Mouse (Mus musculus) left cerebral cortex, postnatal 4 days (tissue): ENCODE measurements around the gene Cox4i1. TPM values are rescaled to one million over a fixed set of nuclear protein-coding genes. Genes with fewer than 3 reads are reported as not detected.

Source experiments
- DNase-seq: peaks from one replicate; pipeline ENCODE4 v3.0.0-alpha.2; 2022
- intact Hi-C: fragments of 180-260 bp; cut with DNase I; formaldehyde crosslinking; loops from one replicate; pipeline ENCODE4 v1.15.1; 2025
- total RNA-seq, 2 experiments: library from RNA; stranded (reverse); gene quantifications; 2 replicates each; pipeline ENCODE4 v1.2.3; 2021

Cox4i1 gene
- total RNA-seq, 2 experiments from 2014 or later = 723 to 731 TPM

DNA sequence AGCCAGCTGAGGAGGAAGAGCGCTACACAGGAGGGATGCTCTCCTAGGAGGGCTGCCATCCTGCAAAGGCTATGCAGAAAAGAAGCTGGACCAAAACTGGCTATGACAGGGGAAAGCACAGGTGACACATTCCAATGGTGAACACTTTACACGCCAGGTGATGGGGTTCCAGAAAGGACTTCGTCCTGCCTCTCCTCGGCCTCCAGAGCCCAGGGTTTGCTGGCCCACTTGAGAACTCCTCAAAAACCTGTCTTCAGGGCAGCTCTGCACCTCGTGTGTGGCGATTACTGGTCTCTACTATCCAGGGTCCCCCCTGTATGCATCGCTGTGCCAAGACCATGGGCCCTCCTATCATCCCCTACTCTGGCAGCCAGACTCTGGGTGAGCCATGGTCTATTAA is 20.5 kb downstream of the Cox4i1 start:
- intact Hi-C loops = no loop called here
- no peak for DNase-seq

DNA sequence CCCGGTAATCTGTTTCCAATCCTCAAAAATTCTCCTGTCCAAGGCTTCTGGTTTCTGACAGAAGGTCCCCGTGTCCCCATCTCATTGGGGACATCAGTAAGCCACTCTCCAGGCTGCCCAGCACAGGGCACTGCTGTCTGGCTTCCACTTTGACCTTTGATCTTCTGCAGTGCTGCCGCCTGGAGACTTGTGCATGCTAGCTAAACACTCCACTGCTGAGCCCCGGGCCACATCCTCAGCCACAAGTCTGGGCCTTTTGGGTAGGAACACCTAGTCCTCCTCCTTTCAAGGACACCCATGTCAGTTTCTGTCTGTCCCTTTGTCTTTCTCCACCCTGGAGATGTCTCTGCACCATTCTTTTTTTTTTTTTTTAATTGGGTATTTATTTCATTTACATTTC is 24.9 kb downstream of the Cox4i1 start:
- DNase-seq = no peak
- intact Hi-C loops = no loop called here

DNA sequence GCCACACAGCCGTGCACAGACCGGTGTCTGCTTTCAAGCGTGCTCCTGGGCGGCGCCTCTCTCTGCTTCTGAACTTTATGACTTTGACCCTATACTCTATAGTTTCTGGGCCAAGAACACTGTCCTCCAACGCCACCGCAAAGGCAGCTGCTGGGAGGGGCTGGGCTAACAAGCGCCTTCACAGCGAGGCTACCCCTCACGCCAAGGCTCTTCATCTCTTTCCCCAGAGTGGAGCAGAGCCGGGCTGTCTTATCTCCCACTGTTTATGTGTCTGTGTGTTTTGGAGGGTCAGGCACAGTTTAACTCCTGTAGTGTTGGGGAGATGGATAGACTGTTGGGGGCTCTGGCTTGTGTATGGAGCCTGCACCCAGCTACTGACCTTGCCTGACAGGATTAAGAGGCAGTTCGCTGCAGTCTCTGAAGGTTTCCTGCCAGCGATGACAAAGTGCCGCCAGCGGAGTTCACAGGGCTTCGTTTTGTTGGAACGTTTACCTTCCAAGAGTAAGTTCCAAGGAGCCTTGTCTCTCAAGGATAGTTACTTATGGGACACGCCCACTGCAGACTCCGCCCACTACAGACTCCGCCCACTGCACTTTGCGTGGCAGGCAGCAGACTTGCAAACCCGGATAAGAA is 26.0 kb downstream of the Cox4i1 start:
- no peak for DNase-seq
- intact Hi-C loops = no loop called here

DNA sequence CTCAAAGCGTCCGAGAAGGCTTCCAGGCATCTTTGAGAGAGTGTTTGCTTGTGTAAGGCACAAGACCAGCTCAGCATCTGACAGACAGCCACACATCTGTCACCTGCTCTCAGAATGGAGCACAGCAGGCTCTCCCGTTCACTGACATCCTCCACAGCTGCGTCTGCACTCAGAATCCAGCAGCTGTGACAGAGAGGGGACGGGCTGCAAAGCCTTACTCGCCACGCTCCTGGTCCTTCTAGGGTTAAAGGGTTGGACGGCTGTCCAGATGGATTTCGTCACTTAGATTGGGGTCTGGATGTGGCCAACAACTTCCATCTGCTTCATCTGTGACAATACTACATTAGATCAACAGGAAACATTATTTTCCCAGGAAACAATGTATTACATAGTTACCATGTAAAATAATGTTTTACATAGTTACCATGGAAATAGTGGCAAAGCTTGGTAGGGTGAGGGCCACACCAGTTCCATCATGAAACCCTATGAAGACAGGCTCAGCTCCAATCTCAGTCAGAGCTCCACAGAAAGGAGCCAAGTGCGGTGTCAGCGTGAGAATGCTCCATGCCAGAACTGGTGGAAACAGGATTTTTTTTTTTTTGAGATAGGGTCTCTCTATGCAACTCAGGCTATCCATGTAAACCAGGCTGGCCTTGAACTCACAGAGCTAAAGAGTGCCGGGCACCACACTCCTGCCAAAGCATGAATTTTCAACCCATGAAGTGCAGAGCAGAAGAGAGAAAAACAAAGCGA is 28.6 kb downstream of the Cox4i1 start:
- intact Hi-C loops = no loop called here
- peak; percentile 55 for DNase-seq

DNA sequence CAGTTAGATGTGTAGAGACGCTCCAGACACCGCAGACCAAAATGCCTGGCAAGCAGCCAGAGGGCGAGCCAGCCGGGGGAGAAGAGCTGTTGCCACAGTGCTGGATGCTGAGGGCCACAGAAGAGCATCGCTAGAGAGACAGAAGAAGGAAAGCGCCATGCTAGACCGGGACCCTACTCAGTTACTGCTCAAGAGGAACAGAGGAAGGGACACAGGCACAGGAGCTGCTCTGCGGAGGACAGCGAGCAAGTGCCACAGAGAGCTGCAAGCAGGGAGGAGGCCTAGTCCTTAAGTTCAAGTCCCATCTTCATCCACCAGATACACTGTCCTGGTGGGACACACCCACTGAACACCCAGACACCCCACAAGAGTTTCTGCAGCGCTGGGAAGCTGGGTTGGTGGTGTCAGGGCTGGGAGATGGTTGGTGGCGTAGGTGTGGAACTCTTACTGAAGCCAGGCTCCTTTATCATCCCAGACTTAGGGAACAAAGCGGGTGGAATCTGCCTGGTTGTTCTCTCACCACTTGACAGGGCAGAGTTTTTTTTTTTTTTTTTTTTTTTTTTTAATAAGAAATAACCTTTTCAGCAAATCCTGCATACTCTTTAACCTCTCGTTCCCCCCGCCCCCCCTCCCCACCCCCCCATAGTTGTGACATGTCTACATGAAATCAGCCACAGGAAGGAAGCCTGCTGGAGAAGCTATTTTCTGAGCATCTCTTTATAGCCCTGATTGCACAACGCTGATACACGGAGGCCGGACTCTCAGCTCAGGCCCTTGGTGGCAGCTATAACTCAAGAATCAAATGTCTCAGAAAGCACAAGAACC is 29.3 kb downstream of the Cox4i1 start:
- peak; percentile 88 for DNase-seq
- intact Hi-C loops = no loop called here

DNA sequence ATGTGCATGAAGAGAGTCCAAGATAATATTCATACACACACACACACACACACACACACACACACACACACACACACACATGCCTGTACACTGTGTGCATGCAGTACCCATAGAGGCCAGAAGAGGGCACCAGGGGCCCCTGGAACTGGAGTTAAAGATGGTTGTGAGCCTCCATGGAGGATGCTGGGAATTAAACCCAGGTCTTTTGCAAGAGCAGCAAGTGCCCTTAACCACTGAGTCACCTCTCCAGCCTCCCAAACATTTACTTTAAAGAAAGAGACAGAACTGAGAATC is 29.9 kb downstream of the Cox4i1 start:
- DNase-seq = no peak
- intact Hi-C loops = no loop called here

DNA sequence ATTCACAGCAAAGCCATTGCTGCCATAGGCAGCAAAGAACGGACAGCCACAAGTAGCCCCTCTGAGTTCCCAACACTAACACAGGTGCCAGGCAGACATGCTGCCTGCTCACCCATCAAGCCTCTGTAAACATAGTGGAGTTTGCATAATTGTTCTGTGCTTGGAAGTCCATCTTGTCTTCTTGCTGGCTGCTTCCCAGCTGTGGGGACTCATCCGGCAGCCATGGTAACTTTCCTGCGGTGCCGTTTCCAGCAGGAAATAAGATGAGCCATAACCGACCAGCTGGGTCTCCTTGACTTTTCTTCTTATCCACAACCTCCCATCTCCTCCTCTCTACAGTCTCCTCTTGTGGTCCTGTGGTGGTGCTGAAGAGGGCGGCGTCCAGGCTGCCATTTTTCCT is 30.4 kb downstream of the Cox4i1 start:
- no peak for DNase-seq
- intact Hi-C loops = no loop called here

DNA sequence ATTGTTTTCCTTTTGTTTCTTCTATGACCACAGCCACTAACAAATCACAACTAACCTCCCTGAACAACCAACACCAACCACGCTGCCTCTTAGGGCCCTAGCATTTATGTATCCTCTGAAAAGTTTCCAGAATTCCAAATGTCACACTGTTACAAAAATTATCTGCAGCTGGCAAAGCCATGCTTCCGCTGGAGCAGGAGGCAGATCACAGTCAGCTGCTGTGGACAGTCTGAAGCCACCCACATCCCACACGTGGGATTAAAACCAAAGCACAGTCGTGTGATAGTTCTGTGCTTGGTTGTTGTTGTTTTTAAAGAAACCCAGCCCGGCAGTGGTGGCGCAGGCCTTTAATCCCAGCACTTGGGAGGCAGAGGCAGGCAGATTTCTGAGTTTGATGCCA is 31.1 kb downstream of the Cox4i1 start:
- DNase-seq = no peak
- intact Hi-C loops = no loop called here

DNA sequence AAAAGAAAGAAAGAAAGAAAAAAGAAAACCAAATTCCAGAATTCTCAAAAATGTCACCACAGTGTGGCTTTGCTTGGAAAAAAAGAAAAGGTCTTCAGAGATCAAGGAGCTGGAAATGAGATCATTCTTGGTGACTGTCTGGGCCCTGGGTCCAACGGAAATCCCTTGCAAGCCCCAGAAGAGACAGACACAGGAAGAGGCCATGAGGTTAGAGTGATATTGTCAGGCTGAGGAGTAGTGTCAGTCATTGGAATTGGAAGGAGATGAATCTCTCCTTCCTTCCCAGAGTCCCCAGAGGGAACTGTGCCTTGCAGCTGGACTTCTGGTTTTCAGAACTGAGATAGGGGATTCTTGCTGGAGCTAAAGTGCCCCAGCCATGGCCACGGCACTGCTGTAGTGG is 31.5 kb downstream of the Cox4i1 start:
- no peak for DNase-seq

DNA sequence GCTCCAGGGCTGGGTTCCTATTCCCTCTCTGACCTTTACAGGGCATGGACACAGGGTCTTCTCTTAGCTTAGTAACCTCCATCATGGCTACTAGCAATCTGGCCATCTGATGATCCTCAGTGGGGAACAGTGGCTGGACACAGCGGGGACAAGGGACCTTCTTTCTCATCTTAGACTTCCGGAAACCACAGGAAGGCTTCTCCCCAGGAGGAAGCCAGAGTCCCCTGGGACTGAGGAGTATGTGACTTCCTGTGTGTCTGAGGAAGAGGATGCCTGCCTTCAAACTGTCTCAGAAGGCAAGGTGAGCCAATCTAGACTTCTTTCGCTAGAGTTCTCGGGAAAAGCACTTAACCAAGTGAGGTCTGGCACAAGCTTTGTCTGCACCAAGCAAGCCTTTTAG is 32.0 kb downstream of the Cox4i1 start:
- DNase-seq = no peak
- intact Hi-C loops = no loop called here

More for the DNA sequence above, 31.5 kb downstream of the Cox4i1 start:
- intact Hi-C loops = no loop called here

DNA sequence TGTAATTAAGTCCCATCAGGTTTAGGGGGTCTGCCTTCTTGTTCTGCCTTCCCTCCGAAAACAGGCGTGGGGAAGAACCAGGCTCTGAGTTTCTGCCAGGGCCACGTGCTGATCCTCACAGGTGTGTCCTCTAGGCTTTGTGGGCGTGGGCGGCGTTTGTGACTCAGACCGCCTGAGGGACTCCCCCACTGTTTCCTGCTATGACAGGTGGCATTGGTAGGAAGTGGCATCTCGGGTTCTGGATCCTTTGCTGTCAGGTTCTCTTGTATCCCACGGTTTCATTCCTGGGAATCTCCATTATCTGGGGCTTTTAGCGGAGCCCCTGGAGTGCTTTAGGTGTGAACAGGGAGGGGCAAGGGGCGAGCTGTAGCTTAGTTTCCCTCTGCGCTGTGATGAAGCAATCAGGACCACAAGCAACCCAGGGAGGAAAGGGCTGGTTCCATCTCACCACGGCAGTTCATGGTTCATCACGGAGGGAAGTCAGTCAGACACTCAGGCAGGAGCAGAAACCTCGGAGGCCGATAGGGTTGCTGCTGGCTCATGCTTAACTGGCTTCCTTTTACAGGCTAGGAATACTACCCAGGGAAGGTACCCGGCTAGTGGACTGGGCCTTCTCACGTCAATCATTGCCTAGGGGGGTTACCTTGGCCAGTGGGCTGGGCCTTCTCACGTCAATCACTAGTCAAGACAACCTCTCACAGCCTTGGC is 33.9 kb downstream of the Cox4i1 start:
- intact Hi-C loops = no loop called here
- no peak for DNase-seq

DNA sequence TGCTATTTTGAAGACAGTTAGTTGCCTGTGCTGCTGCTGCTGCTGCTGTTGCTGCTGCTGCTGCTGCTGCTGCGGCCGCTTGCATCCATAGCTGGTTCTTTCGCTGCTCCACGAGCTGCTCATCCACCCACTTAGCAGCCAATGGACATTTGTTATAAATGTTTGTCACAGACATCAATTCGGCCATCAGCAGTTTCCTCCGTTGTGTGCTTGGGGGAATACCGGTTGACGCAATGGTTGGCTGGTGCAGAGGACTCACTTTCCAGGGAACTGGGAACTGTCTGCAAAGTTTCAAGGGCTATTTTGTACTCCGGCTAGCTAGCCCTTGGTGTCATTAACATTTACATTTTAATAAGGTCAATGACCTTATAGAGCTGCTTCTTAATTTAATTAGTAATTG is 36.2 kb downstream of the Cox4i1 start:
- intact Hi-C loops = no loop called here
- no peak for DNase-seq

DNA sequence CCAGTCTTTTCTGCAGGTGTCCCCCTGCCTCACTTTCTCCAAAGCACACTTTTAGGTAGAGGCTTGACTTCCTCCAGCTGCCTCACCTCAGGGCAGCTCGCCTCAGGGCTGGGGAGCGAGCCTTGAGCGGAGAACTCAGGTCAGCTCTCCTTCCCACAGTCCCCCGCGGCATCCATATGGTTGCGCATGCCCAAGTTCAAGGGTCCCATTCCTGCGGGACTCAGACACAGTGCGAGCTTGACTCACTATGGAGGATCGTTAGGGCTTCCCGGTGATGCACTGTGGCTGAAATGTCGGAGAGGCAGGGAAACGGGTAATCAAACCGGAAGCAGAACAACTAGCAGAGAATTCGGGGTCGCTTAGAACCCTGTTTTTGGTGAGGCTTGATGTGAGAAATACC is 37.1 kb downstream of the Cox4i1 start:
- intact Hi-C loops = no loop called here
- no peak for DNase-seq

DNA sequence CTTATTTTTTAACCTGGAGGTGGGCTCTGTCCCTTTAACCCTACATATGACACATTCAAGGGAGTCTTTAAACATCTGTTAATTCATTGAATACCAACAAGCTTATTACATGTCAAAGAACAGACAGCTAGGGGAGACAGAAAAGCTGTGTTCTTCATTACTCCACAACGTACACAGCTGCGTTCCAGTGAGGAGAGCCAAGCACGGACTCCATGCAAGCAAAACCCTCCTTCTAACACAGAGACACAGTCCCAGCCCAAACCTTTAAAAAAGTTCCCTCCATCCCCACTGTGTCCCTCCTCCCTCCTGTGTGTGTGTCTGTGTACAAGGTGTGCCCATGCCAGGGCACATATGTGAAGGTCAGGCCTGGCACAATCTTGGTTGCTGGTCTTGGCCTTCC is 38.2 kb downstream of the Cox4i1 start:
- intact Hi-C loops = no loop called here
- no peak for DNase-seq

DNA sequence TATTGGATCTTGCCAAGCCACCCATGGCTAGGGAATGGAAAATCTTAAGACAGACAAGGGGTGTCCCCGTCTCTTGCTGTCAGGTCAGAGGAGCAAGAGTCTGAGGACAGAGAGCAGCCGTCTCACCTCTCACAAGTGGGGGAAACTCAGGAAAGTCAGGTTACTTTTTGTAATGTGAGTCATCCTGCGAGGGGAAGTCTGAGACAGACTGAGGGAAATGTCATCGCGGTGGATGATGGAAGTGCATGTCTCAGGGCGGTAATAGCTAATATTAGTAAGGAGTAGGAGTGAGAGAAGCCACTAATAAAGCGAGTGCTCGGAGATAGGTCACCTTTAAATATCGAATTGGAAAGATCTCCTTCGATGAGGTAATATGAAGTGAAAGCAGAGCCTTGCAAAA is 41.2 kb downstream of the Cox4i1 start:
- intact Hi-C loops = no loop called here
- DNase-seq = no peak

DNA sequence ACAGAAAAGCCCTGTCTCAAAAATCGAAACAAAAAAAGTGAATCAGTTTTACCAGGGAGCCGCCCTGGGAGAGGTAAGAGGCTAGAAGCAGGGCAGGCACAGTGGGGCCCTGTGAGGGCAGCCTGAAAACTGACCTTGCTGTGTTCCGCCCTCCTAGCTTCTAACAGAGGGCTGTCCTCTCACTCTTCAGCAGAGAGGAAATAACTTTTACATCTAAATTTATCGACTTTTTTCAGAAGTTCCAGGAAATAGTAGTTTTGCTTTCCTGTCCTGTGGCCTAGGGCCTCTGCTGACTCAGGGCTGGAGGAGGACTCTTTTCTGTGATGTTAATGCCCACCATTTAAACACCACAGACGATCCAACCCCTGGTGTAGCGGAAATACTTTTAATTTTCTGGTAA is 47.2 kb downstream of the Cox4i1 start:
- intact Hi-C loops = no loop called here
- DNase-seq = no peak

DNA sequence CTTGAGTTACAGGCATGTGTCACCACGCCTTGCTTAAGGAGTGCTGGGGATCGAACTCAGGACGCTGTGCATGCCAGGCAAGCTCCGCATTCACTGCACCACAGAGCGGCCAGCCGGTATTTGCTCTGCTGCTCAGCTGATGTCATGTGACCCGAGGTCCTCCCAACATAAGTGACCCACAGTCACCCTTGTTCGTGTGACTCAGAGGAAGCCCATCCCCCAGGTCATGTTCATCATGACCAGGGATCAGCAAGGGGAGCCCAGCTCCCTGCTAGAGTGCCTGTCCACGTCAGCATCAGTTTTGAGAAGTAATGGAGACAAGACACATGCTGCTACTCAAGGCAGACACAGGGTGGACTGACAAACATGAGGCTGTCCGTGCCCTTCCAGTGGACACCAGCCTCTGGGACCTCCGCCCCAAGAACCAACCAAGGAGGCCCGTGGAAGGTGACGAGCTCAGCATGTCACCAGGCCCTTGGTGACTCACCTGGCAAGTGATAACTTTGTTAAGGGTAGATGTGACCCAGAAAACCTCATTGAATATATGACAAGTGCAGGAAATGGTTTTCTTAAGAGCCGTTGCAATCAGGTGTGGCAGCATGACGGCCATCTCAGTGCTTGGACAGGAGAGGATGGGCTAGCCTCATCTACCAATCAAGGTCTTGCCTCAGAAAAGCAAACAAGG is 48.1 kb downstream of the Cox4i1 start:
- intact Hi-C loops = no loop called here

DNA sequence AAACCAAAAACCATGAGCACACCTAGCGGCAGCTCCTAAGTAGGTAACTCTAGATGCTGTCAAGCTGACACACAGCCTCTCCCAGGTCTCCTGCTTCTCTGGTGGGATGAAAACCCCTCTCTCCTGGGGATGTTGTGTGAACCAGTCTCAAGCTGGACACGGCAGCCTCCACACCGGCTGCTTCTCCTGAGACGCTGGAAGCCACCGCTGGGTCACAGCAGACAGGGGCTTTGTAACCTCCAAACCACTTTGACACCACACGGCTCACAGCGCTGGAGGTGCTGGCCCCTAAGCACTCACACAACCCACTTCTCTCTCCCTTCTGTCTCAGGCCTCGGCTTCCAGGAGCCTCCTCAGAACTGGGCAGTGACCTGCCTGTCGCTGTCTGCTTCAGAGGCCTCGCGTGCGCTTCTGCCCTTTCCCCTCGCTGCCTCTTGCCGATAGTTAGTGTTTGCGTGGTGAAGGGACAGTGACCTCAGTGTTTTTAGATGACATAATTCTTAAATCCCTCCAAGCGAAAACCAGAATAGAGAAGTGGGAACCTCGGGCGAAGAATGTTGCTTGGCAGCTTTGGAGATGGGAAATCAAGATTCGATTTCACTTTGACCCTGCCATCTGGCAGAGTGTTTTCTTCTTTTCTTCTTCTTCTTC is 51.7 kb downstream of the Cox4i1 start:
- no peak for DNase-seq
- intact Hi-C loops = no loop called here

More for the DNA sequence above, 48.1 kb downstream of the Cox4i1 start:
- DNase-seq = no peak

DNA sequence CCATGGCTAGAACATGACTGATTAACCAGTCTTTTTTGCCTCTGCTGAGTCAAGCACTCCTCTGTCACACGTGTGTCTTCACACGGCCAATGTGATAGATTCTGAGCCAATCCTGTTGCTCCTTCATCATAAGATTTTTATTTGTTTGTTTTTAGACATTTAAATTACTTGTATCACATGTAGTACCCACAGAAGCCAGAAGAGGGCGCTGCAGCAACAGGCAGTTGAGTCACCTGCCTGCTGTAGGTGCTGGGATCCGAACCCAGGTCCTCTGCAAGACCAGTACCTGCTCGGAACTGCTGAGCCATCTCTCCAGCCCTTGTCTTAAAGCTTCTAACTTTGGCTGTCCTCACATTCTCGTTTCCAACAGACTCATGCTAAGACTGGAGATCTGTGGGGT is 55.0 kb downstream of the Cox4i1 start:
- intact Hi-C loops = no loop called here
- no peak for DNase-seq
